Mouse (Mus musculus) liver, adult 2 months (tissue): ENCODE measurements around the gene Zfp651.

Source experiments
- CTCF ChIP-seq: fragments of 200-500 bp; IDR thresholded peaks from 2 replicates; pipeline ENCODE4 v1.5.1; 2011; ENCODE audit warnings: low read depth, low read length, control low read depth
- POLR2A ChIP-seq: fragments of 200-500 bp; IDR thresholded peaks from 2 replicates; pipeline ENCODE4 v1.6.1; 2011; ENCODE audit warnings: low read length, control low read depth; ENCODE audit not compliant: insufficient read depth; ENCODE audit errors: extremely low read depth

DNA sequence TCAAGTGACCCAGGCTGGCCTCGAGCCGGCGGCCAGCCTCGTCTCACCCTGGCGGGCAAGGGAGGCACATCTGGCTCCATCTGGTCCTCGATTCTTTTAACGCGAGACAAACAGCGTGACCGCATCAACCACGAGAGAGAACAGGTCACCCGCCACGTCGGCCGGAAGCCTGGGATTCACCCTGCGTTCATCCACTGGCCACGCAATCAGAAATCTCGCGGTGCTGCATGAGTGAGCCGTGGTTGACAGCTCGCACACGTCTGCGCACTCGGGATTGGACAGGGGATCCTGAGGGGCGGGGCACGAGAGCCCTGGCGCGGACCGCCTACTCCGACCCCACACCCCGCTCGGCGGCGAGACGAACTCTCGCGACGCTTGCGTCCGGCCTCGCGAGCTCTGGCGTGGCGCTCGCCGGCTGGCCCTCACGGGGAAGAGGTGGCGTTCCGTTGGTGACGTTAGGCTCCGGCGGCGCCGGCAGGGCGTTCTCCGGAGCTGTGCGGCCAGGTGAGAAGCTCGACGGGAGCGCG, 40.3 kb upstream of the Zfp651 start, which contains the start of gene Nktr:
- peak; percentile 18; the same call in 1 of the 2 replicates for TF ChIP-seq CTCF
- peak; percentile 66 for TF ChIP-seq POLR2A
